12 mouse cellular contexts compared by ENCODE assay signal in the genomic region with DNA sequence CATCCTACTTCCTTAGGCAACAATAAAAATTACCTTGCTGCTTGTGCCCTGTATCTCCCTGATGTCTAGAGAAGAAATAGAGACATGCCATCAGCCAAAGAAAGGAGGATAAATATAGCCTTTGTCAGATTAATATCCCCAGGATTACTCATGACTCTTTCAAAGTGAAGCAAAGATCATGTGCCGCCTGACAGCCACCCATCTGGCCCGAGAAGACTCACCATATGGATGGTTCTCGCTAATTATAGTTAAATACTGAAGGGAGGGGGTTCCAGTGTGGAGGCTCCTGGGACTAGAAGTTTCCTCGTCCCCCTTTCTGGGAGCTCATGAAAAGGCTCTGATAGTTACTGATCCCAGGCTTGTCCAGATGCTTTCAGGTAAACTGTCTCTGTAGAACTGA.
DNase-seq lines count a peak whose midpoint lies in the region; ATAC-seq lines count a peak whose summit lies in the region.
"Had no signal": no experiment of that assay in that cellular context is flagged by ENCODE, and none has a peak within 500 bp of the region (broad histone marks: within the 10 kb centered on the region; RNA-seq: fewer than 3 reads in every experiment).

No protein-coding gene starts in this region.

- DNase-seq in cerebellum, adult 9-11 months, result peak; percentile 1
- no peak for DNase-seq in cerebellum, adult 18-20 months
- DNase-seq in retina, postnatal 1 day, result peak; percentile 8
- DNase-seq in retina, embryonic 14.5 days (ENCODE audit: low spot score), result no peak
- peak; percentile 8 to 14 for DNase-seq in left cerebral cortex, adult 18-20 months (ENCODE audit: low spot score in 2 of 2)
- DNase-seq in heart, postnatal 4 days, result no peak
- no peak for DNase-seq in thymus, postnatal 4 days
- DNase-seq: heart, adult 18-20 months; kidney, adult 18-20 months; liver; lung, embryonic 14.5 days had no signal

- ATAC-seq in activated CD4-positive, CD25-positive, alpha-beta regulatory T cell, adult 4 months, result no peak

Comparison
In these comparisons a context has a peak if more than half of its experiments do, and no peak if none do; other contexts are left out.
1. DNase-seq: peak in cerebellum, adult 9-11 months (single experiment), retina, postnatal 1 day (single experiment) and left cerebral cortex, adult 18-20 months (2 of 2); none in cerebellum, adult 18-20 months (0 of 2), retina, embryonic 14.5 days (single experiment), heart, postnatal 4 days (single experiment) and thymus, postnatal 4 days (single experiment).